Mouse (Mus musculus): ENCODE results near the gene Tyk2. TPM values are rescaled to one million over a fixed set of nuclear protein-coding genes. Genes with fewer than 3 reads are reported as not detected.

The Tyk2 gene
- polyA plus RNA-seq, 1 experiment from 2014 or later, result 10.3 TPM

- WGBS, result 1% methylated on average over 26 of the region's 26 CpGs
- no peak for ATAC-seq (replicated peaks)
These were observed 33.0 kb upstream of the Tyk2 start for GRCm38 (mm10) chr9:21164072-21164471.

GRCm38 (mm10) chr9:21163086-21164050 lies 32.3 kb upstream of the Tyk2 start:
- no peaks in the 10 kb centered on the region for H3K9me3 ChIP-seq
- 31% methylated on average over 11 of the region's 11 CpGs for WGBS
- H3K27me3 ChIP-seq, result peaks cover 55% of the 10 kb centered on the region
- H3K4me3 ChIP-seq, result 0 out of 2 replicates have a peak overlapping the region, but pooled peaks have one; percentile 51
- no peak overlapping the region for H3K4me2 ChIP-seq (replicated peaks)
- no peak overlapping the region for H3K9ac ChIP-seq (replicated peaks)
- no peak for ATAC-seq (replicated peaks)
- H3K4me1 ChIP-seq, result peaks cover 36% of the 10 kb centered on the region
- no peaks in the 10 kb centered on the region for H3K36me3 ChIP-seq
- H3K27ac ChIP-seq (replicated peaks), result no peak overlapping the region

More at GRCm38 (mm10) chr9:21164072-21164471, 33.0 kb upstream of the Tyk2 start:
- H3K4me1 ChIP-seq, result peaks cover 41% of the 10 kb centered on the region
- no peak overlapping the region for H3K27ac ChIP-seq (replicated peaks)
- H3K4me3 ChIP-seq, result peak overlapping the region; percentile 51
- peaks cover 55% of the 10 kb centered on the region for H3K27me3 ChIP-seq
- no peak overlapping the region for H3K9ac ChIP-seq (replicated peaks)
- H3K36me3 ChIP-seq, result no peaks in the 10 kb centered on the region
- no peaks in the 10 kb centered on the region for H3K9me3 ChIP-seq
- peak overlapping the region; percentile 71 for H3K4me2 ChIP-seq (replicated peaks)

- Histone ChIP-seq H3K9me3 (no peaks in the 10 kb centered on the region), H3K27me3 (peaks cover 43% of the 10 kb centered on the region), H3K4me1 (peaks cover 25% of the 10 kb centered on the region), H3K9ac (replicated peaks) (peak overlapping the region; percentile 62), H3K4me3 (peak overlapping the region; percentile 57), H3K36me3 (no peaks in the 10 kb centered on the region), H3K27ac (replicated peaks) (no peak overlapping the region; the same call in none of the 2 replicates), H3K4me2 (replicated peaks) (peak overlapping the region; percentile 72)
- 1% methylated on average over 52 of the region's 52 CpGs for WGBS
- ATAC-seq (replicated peaks), result peak; percentile 64
These were observed 30.3 kb upstream of the Tyk2 start for GRCm38 (mm10) chr9:21161209-21161909.

GRCm38 (mm10) chr9:21154787-21155186 lies 23.7 kb upstream of the Tyk2 start:
- Histone ChIP-seq H3K4me3 (no peak overlapping the region), H3K9ac (replicated peaks) (no peak overlapping the region), H3K36me3 (no peaks in the 10 kb centered on the region), H3K27me3 (peaks cover 6% of the 10 kb centered on the region; the same call in 1 of the 2 replicates), H3K27ac (replicated peaks) (no peak overlapping the region), H3K4me1 (peaks cover 14% of the 10 kb centered on the region), H3K4me2 (replicated peaks) (no peak overlapping the region), H3K9me3 (no peaks in the 10 kb centered on the region)
- no peak for ATAC-seq (replicated peaks)
- 84% methylated on average over 3 of the region's 3 CpGs for WGBS

- no peak for ATAC-seq (replicated peaks)
- Histone ChIP-seq H3K4me3 (no peak overlapping the region), H3K27ac (replicated peaks) (no peak overlapping the region), H3K4me1 (peaks cover 19% of the 10 kb centered on the region), H3K4me2 (replicated peaks) (peak overlapping the region; percentile 38), H3K9ac (replicated peaks) (no peak overlapping the region), H3K9me3 (no peaks in the 10 kb centered on the region), H3K27me3 (peaks cover 6% of the 10 kb centered on the region; the same call in 1 of the 2 replicates), H3K36me3 (no peaks in the 10 kb centered on the region)
- WGBS, result 23% methylated on average over 5 of the region's 5 CpGs
These were observed 22.8 kb upstream of the Tyk2 start for GRCm38 (mm10) chr9:21153833-21154232.

- Histone ChIP-seq H3K9me3 (no peaks in the 10 kb centered on the region), H3K9ac (replicated peaks) (no peak overlapping the region), H3K4me2 (replicated peaks) (peak overlapping the region; percentile 38), H3K4me1 (peaks cover 24% of the 10 kb centered on the region), H3K27me3 (peaks cover 6% of the 10 kb centered on the region; the same call in 1 of the 2 replicates), H3K27ac (replicated peaks) (no peak overlapping the region), H3K36me3 (no peaks in the 10 kb centered on the region), H3K4me3 (peak overlapping the region; percentile 14; the same call in 1 of the 2 replicates)
- WGBS, result 4% methylated on average over 12 of the region's 12 CpGs
- no peak for ATAC-seq (replicated peaks)
These were observed 22.3 kb upstream of the Tyk2 start for GRCm38 (mm10) chr9:21153331-21153730.

- ATAC-seq (replicated peaks), result no peak
- no peaks in the 10 kb centered on the region for H3K36me3 ChIP-seq
- no peak overlapping the region for H3K9ac ChIP-seq (replicated peaks)
- H3K4me1 ChIP-seq, result peaks cover 30% of the 10 kb centered on the region
- H3K27me3 ChIP-seq, result peaks cover 6% of the 10 kb centered on the region; the same call in 1 of the 2 replicates
- no peaks in the 10 kb centered on the region for H3K9me3 ChIP-seq
- under 1% methylated on average over 11 of the region's 11 CpGs for WGBS
- H3K27ac ChIP-seq (replicated peaks), result no peak overlapping the region
- no peak overlapping the region for H3K4me3 ChIP-seq
- peak overlapping the region; percentile 38 for H3K4me2 ChIP-seq (replicated peaks)
These were observed 21.7 kb upstream of the Tyk2 start for GRCm38 (mm10) chr9:21152715-21153114.

- ATAC-seq (replicated peaks), result peak; percentile 98
- 2% methylated on average over 56 of the region's 56 CpGs for WGBS
- peaks cover 6% of the 10 kb centered on the region; the same call in 1 of the 2 replicates for H3K27me3 ChIP-seq
These were observed 18.8 kb upstream of the Tyk2 start, which contains the start of gene Cdc37 for GRCm38 (mm10) chr9:21149654-21150419. Gene Cdc37, minus strand, starts transcription at chr9:21149982.

GRCm38 (mm10) chr9:21149077-21149653 lies 18.1 kb upstream of the Tyk2 start:
- no peaks in the 10 kb centered on the region for H3K9me3 ChIP-seq
- peak overlapping the region; percentile 68 for H3K4me3 ChIP-seq
- peaks cover 6% of the 10 kb centered on the region; the same call in 1 of the 2 replicates for H3K27me3 ChIP-seq
- peaks cover 48% of the 10 kb centered on the region for H3K4me1 ChIP-seq
- 9% methylated on average over 8 of the region's 8 CpGs for WGBS
- H3K9ac ChIP-seq (replicated peaks), result peak overlapping the region; percentile 80
- no peak overlapping the region for H3K27ac ChIP-seq (replicated peaks)
- peak overlapping the region; percentile 77 for H3K4me2 ChIP-seq (replicated peaks)
- no peak for ATAC-seq (replicated peaks)
- H3K36me3 ChIP-seq, result peaks cover 5% of the 10 kb centered on the region; the same call in 1 of the 2 replicates

More at GRCm38 (mm10) chr9:21149654-21150419, 18.8 kb upstream of the Tyk2 start, which contains the start of gene Cdc37:
- H3K4me2 ChIP-seq (replicated peaks), result peak within 1 kb of the TSS; percentile 77
- H3K9ac ChIP-seq (replicated peaks), result peak within 1 kb of the TSS; percentile 80
- H3K4me1 ChIP-seq, result peaks cover 48% of the 10 kb centered on the region
- H3K9me3 ChIP-seq, result no peaks in the 10 kb centered on the region
- H3K36me3 ChIP-seq, result peaks cover 5% of the 10 kb centered on the region; the same call in 1 of the 2 replicates
- H3K4me3 ChIP-seq, result peak within 1 kb of the TSS; percentile 68
- H3K27ac ChIP-seq (replicated peaks), result peak within 1 kb of the TSS; percentile 75; the same call in 1 of the 2 replicates

GRCm38 (mm10) chr9:21148427-21148826 lies 17.4 kb upstream of the Tyk2 start:
- Histone ChIP-seq H3K9ac (replicated peaks) (no peak overlapping the region; the same call in 1 of the 2 replicates), H3K4me3 (peak overlapping the region; percentile 68), H3K27ac (replicated peaks) (no peak overlapping the region), H3K9me3 (no peaks in the 10 kb centered on the region), H3K4me2 (replicated peaks) (peak overlapping the region; percentile 77), H3K36me3 (peaks cover 11% of the 10 kb centered on the region; the same call in 1 of the 2 replicates), H3K27me3 (peaks cover 1% of the 10 kb centered on the region; the same call in 1 of the 2 replicates), H3K4me1 (peaks cover 42% of the 10 kb centered on the region)
- ATAC-seq (replicated peaks), result no peak

GRCm38 (mm10) chr9:21146722-21147121 lies 15.7 kb upstream of the Tyk2 start:
- Histone ChIP-seq H3K9me3 (no peaks in the 10 kb centered on the region), H3K4me2 (replicated peaks) (peak overlapping the region; percentile 6; the same call in 1 of the 2 replicates), H3K36me3 (peaks cover 28% of the 10 kb centered on the region), H3K27me3 (no peaks in the 10 kb centered on the region), H3K27ac (replicated peaks) (no peak overlapping the region), H3K4me1 (peaks cover 37% of the 10 kb centered on the region), H3K9ac (replicated peaks) (0 out of 2 replicates have a peak overlapping the region, but pooled peaks have one; percentile 22), H3K4me3 (no peak overlapping the region)
- WGBS, result 50% methylated on average over 10 of the region's 10 CpGs
- ATAC-seq (replicated peaks), result no peak
